Mouse (Mus musculus): ENCODE measurements around the gene Dapk2. TPM values are rescaled to one million over a fixed set of nuclear protein-coding genes. Genes with fewer than 3 reads are reported as not detected.
A peak's percentile ranks its signal among the peaks of the same experiment; 100 is the strongest.

Dapk2 gene
- total RNA-seq, 2 experiments from 2014 or later: 0.47 to 0.61 TPM

- no peak for TF ChIP-seq CTCF (conservative IDR thresholded peaks at IDR 0.05)
- DNase-seq (ENCODE audit: low spot score in 2 of 2): no peak
- no peak overlapping the region for H3K27ac ChIP-seq
- no peak overlapping the region for H3K4me3 ChIP-seq
Observed at GRCm38 (mm10) chr9:66231820-66232479, 73.9 kb downstream of the Dapk2 start.

GRCm38 (mm10) chr9:66236615-66237014, 78.6 kb downstream of the Dapk2 start:
- no peak overlapping the region for H3K4me3 ChIP-seq
- DNase-seq (ENCODE audit: low spot score in 2 of 2): no peak
- H3K27ac ChIP-seq: no peak overlapping the region
- TF ChIP-seq CTCF (conservative IDR thresholded peaks at IDR 0.05): no peak

- 0 out of 2 replicates have a peak, but pooled peaks have one; percentile 8 for TF ChIP-seq CTCF (conservative IDR thresholded peaks at IDR 0.05)
- no peak for DNase-seq (ENCODE audit: low spot score in 2 of 2)
Observed at GRCm38 (mm10) chr9:66237742-66238141, 79.7 kb downstream of the Dapk2 start.

GRCm38 (mm10) chr9:66239173-66239572, 81.2 kb downstream of the Dapk2 start:
- no peak for DNase-seq (ENCODE audit: low spot score in 2 of 2)
- TF ChIP-seq CTCF (conservative IDR thresholded peaks at IDR 0.05): no peak
- Histone ChIP-seq H3K4me3 (no peak overlapping the region), H3K27ac (no peak overlapping the region)

More at GRCm38 (mm10) chr9:66237742-66238141, 79.7 kb downstream of the Dapk2 start:
- no peak overlapping the region for H3K4me3 ChIP-seq
- H3K27ac ChIP-seq: no peak overlapping the region

GRCm38 (mm10) chr9:66239691-66240090, 81.7 kb downstream of the Dapk2 start:
- no peak for TF ChIP-seq CTCF (conservative IDR thresholded peaks at IDR 0.05)

GRCm38 (mm10) chr9:66240493-66240892, 82.5 kb downstream of the Dapk2 start:
- no peak for DNase-seq (ENCODE audit: low spot score in 2 of 2)
- TF ChIP-seq CTCF (conservative IDR thresholded peaks at IDR 0.05): no peak

More at GRCm38 (mm10) chr9:66239691-66240090, 81.7 kb downstream of the Dapk2 start:
- no peak for DNase-seq (ENCODE audit: low spot score in 2 of 2)
- Histone ChIP-seq H3K27ac (no peak overlapping the region), H3K4me3 (no peak overlapping the region)

GRCm38 (mm10) chr9:66240991-66241390, 83.0 kb downstream of the Dapk2 start:
- DNase-seq (ENCODE audit: low spot score in 2 of 2): no peak
- peak; percentile 83 for TF ChIP-seq CTCF (conservative IDR thresholded peaks at IDR 0.05)
- Histone ChIP-seq H3K27ac (no peak overlapping the region), H3K4me3 (no peak overlapping the region)

More at GRCm38 (mm10) chr9:66240493-66240892, 82.5 kb downstream of the Dapk2 start:
- Histone ChIP-seq H3K27ac (no peak overlapping the region), H3K4me3 (no peak overlapping the region)

- no peak for DNase-seq (ENCODE audit: low spot score in 2 of 2)
- no peak overlapping the region for H3K27ac ChIP-seq
- no peak for TF ChIP-seq CTCF (conservative IDR thresholded peaks at IDR 0.05)
- no peak overlapping the region for H3K4me3 ChIP-seq
Observed at GRCm38 (mm10) chr9:66241722-66242121, 83.7 kb downstream of the Dapk2 start.

- no peak for DNase-seq (ENCODE audit: low spot score in 2 of 2)
- Histone ChIP-seq H3K27ac (no peak overlapping the region), H3K4me3 (no peak overlapping the region)
- TF ChIP-seq CTCF (conservative IDR thresholded peaks at IDR 0.05): no peak
Observed at GRCm38 (mm10) chr9:66243240-66243639, 85.2 kb downstream of the Dapk2 start.

GRCm38 (mm10) chr9:66244079-66244478, 86.1 kb downstream of the Dapk2 start:
- DNase-seq (ENCODE audit: low spot score in 2 of 2): no peak
- no peak for TF ChIP-seq CTCF (conservative IDR thresholded peaks at IDR 0.05)
- H3K27ac ChIP-seq: no peak overlapping the region
- no peak overlapping the region for H3K4me3 ChIP-seq

GRCm38 (mm10) chr9:66245707-66246106, 87.7 kb downstream of the Dapk2 start:
- DNase-seq (ENCODE audit: low spot score in 2 of 2): no peak
- no peak overlapping the region for H3K4me3 ChIP-seq
- TF ChIP-seq CTCF (conservative IDR thresholded peaks at IDR 0.05): no peak
- no peak overlapping the region for H3K27ac ChIP-seq

- no peak overlapping the region for H3K27ac ChIP-seq
- no peak overlapping the region for H3K4me3 ChIP-seq
- no peak for DNase-seq (ENCODE audit: low spot score in 2 of 2)
- TF ChIP-seq CTCF (conservative IDR thresholded peaks at IDR 0.05): no peak
Observed at GRCm38 (mm10) chr9:66249281-66249680, 91.3 kb downstream of the Dapk2 start.

- no peak for DNase-seq (ENCODE audit: low spot score in 2 of 2)
- TF ChIP-seq CTCF (conservative IDR thresholded peaks at IDR 0.05): no peak
- Histone ChIP-seq H3K4me3 (no peak overlapping the region), H3K27ac (no peak overlapping the region)
Observed at GRCm38 (mm10) chr9:66251159-66251691, 93.2 kb downstream of the Dapk2 start.

GRCm38 (mm10) chr9:66261741-66262140, 103.7 kb downstream of the Dapk2 start:
- no peak for DNase-seq (ENCODE audit: low spot score in 2 of 2)
- no peak overlapping the region for H3K4me3 ChIP-seq
- no peak for TF ChIP-seq CTCF (conservative IDR thresholded peaks at IDR 0.05)
- H3K27ac ChIP-seq: no peak overlapping the region
